Mouse (Mus musculus): ENCODE results near the gene Peak1. TPM values are rescaled to one million over a fixed set of nuclear protein-coding genes. Genes with fewer than 3 reads are reported as not detected.
A peak's percentile ranks its signal among the peaks of the same experiment; 100 is the strongest.

Peak1 gene
- polyA plus RNA-seq, 1 experiment from 2014 or later: 2.6 TPM

DNA sequence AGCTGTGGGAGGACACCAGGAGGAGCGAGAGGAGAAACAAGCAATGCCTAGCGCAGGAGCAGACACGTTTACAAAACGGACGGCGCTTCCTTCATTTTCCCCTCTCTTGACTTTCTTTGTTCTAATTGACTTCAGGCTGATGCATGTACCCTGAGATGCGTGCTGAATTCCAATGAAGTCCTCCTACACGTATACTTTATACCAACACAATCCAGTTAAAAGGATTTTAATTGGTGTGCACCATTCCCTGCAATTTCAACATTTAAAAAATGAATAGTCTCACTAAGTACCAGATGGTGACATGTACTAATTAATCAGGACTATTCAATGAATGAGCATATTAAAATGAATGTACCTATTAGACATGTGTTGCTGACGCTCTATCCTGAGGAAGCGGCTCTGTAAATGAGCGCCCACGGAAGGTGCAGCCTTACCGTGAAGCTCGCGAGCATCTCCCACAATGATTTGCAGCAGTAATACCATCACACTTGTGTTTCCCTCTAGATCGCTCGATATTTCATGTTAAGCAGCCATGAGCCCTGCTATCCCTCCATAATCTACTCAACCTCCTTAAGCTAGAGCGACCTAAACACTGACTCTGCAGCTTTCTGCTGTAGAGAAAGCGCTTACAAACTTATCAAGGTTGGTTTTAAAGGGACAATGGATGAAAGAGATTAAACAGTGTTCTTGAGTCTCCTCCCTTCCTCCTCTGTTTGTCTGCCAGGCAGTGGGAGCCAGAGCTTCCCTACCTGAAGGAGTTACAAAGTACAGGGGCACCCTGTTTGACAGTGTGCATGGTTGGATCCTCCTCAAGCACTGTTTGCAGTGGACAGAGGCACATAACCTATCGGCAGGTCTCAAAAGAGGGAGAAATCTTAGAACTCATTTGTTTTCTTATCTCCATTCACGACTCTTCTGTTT, 146.3 kb downstream of the Peak1 start:
- no peak overlapping the region for H3K4me2 ChIP-seq (ENCODE audit: low read depth, low read length)
- no peak overlapping the region for H3K4me3 ChIP-seq (ENCODE audit: low read depth, low read length)
- TF ChIP-seq EP300 (IDR thresholded peaks at IDR 0.05; ENCODE audit: low read depth) (no peak), CTCF (IDR thresholded peaks at IDR 0.05; ENCODE audit: low read depth) (no peak)
- WGBS (ENCODE audit: insufficient replicate concordance): 79% methylated on average over 21 of the region's 21 CpGs
- H3K4me1 ChIP-seq (ENCODE audit: insufficient read depth): no peaks in the 10 kb centered on the region
- H3K9me3 ChIP-seq (ENCODE audit: low read length): no peaks in the 10 kb centered on the region
- ATAC-seq (no peak), DNase-seq (no peak)
- no peak overlapping the region for H3K27ac ChIP-seq (ENCODE audit: low read depth)
- no peaks in the 10 kb centered on the region for H3K27me3 ChIP-seq (ENCODE audit: insufficient read depth, low read length)
- H3K9ac ChIP-seq (replicated peaks): no peak overlapping the region
- no peaks in the 10 kb centered on the region for H3K36me3 ChIP-seq (replicated peaks; ENCODE audit: insufficient read depth, low read length)

DNA sequence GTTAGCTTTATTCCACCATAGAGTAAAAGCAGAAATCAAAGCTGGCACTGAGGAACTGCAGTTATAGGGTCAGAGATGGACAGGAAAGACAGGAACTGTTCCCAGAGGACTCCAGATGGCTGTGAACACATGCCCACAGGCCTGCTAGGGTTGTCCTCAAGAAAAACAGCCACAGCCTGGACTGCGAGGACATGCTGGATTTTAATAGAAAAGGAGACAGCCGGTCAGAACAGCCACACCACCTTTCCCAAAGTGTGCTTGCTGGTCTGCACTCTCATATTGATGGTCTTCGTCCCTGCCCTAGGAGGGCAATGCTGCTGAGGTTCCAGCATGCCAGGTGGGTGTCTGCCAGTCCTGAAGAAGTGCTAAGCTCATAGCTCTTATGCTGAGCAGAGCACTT, 148.8 kb downstream of the Peak1 start:
- DNase-seq: no peak
- no peaks in the 10 kb centered on the region for H3K27me3 ChIP-seq (ENCODE audit: insufficient read depth, low read length)
- no peak overlapping the region for H3K27ac ChIP-seq (ENCODE audit: low read depth)
- H3K9me3 ChIP-seq (ENCODE audit: low read length): no peaks in the 10 kb centered on the region
- no peak for TF ChIP-seq EP300 (IDR thresholded peaks at IDR 0.05; ENCODE audit: low read depth)
- no peak for TF ChIP-seq CTCF (IDR thresholded peaks at IDR 0.05; ENCODE audit: low read depth)
- no peak for ATAC-seq
- H3K4me2 ChIP-seq (ENCODE audit: low read depth, low read length): no peak overlapping the region
- H3K9ac ChIP-seq (replicated peaks): no peak overlapping the region
- no peaks in the 10 kb centered on the region for H3K36me3 ChIP-seq (replicated peaks; ENCODE audit: insufficient read depth, low read length)
- no peak overlapping the region for H3K4me3 ChIP-seq (ENCODE audit: low read depth, low read length)
- WGBS (ENCODE audit: insufficient replicate concordance): 79% methylated on average over 3 of the region's 3 CpGs
- peaks cover 3% of the 10 kb centered on the region for H3K4me1 ChIP-seq (ENCODE audit: insufficient read depth)

DNA sequence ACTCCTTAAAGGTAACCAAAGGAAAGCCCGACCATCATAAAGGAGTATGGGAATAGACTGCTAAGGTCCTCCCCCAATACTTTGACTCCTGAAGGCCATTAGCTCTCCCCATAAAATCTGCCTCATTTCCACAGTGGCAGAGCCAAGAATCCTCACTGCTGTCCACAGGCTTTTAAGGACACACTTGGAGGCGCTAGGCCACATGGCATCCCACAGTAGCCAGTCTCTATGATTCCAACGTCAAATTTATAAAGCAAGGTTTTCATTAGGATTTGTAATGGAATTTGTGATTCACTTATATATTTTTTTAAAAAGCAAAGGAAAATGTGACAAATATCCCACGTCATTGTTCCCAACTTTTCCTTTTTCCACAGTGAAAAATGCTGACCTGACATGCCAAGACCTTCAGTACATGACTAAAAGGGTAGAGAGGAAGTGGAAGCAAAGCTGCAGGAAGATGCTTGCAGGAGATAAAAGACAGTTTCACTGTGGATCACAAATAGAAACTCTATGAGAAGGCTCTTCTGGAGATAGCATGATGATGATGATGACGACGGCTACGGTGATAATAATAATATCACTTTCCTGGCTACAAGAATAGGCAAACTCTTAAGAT, 151.6 kb downstream of the Peak1 start:
- no peaks in the 10 kb centered on the region for H3K9me3 ChIP-seq (ENCODE audit: low read length)
- no peaks in the 10 kb centered on the region for H3K36me3 ChIP-seq (replicated peaks; ENCODE audit: insufficient read depth, low read length)
- ATAC-seq (no peak), DNase-seq (no peak)
- H3K4me2 ChIP-seq (ENCODE audit: low read depth, low read length): no peak overlapping the region
- no peak for TF ChIP-seq CTCF (IDR thresholded peaks at IDR 0.05; ENCODE audit: low read depth)
- peak; percentile 65; the same call in 1 of the 2 replicates for TF ChIP-seq EP300 (IDR thresholded peaks at IDR 0.05; ENCODE audit: low read depth)
- H3K9ac ChIP-seq (replicated peaks): no peak overlapping the region
- peaks cover 3% of the 10 kb centered on the region for H3K4me1 ChIP-seq (ENCODE audit: insufficient read depth)
- no peak overlapping the region for H3K4me3 ChIP-seq (ENCODE audit: low read depth, low read length)
- 60% methylated on average over 7 of the region's 7 CpGs for WGBS (ENCODE audit: insufficient replicate concordance)
- H3K27me3 ChIP-seq (ENCODE audit: insufficient read depth, low read length): no peaks in the 10 kb centered on the region
- H3K27ac ChIP-seq (ENCODE audit: low read depth): peak overlapping the region; percentile 44

DNA sequence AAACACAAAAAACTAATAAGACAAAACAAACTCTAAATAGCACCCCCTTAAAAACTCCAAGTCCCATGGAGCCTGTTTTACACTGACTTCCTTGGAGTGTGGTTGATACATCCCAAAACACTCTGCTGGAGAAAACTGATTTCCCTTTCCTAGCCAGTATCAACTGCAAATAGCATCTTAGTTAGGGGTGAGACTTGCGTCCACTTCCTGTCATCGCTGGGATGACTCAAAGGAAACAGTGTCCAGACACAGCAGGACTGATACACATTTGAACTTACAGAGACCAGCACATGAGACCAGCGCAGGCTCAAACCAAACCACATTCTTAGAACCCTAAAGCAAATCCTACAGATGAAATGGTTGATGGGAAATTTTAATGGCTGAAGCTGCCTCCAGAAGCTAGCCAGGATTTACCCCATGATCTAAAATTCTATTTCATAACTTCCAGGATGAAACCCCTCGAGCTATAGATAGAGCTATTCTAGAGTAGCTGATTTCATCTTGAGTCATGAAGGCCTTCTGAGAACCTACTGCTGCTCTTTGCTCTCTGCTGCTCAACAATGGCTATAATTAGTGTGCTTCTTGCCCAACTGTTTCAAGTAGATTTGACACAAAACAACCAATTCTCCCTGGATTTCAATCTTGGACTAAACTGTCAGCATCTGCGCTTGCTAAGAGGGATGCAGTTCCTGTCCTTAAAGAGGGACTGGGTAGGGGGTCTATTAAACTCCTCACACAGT, 152.2 kb downstream of the Peak1 start:
- DNase-seq (no peak), ATAC-seq (peak; percentile 33; the same call in 1 of the 2 replicates)
- WGBS (ENCODE audit: insufficient replicate concordance): 60% methylated on average over 5 of the region's 5 CpGs

DNA sequence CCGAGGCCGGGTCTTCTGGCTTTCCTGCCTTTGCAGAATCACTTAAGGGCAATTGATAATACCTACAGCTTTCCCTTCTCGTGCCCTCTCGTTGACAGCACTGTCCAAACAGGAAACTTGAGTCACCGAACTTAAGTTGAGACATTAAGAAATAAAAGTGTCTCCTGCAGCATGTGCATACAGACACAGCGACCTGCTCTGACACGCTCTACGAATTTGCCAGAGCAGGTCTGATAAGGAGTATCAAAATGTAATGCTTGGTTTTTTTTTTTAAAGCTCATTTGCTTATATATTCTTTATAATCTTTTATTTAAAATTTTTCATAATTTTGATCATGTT, 152.9 kb downstream of the Peak1 start:
- DNase-seq (no peak), ATAC-seq (peak; percentile 17; the same call in 1 of the 2 replicates)
- no peaks in the 10 kb centered on the region for H3K27me3 ChIP-seq (ENCODE audit: insufficient read depth, low read length)
- TF ChIP-seq EP300 (IDR thresholded peaks at IDR 0.05; ENCODE audit: low read depth) (no peak), CTCF (IDR thresholded peaks at IDR 0.05; ENCODE audit: low read depth) (no peak)
- peaks cover 3% of the 10 kb centered on the region for H3K4me1 ChIP-seq (ENCODE audit: insufficient read depth)
- H3K27ac ChIP-seq (ENCODE audit: low read depth): no peak overlapping the region
- 32% methylated on average over 8 of the region's 8 CpGs for WGBS (ENCODE audit: insufficient replicate concordance)
- H3K36me3 ChIP-seq (replicated peaks; ENCODE audit: insufficient read depth, low read length): no peaks in the 10 kb centered on the region
- peaks cover 6% of the 10 kb centered on the region for H3K9me3 ChIP-seq (ENCODE audit: low read length)
- no peak overlapping the region for H3K4me3 ChIP-seq (ENCODE audit: low read depth, low read length)
- no peak overlapping the region for H3K9ac ChIP-seq (replicated peaks)
- H3K4me2 ChIP-seq (ENCODE audit: low read depth, low read length): no peak overlapping the region

More for the DNA sequence above, 152.2 kb downstream of the Peak1 start:
- no peak for TF ChIP-seq EP300 (IDR thresholded peaks at IDR 0.05; ENCODE audit: low read depth)
- TF ChIP-seq CTCF (IDR thresholded peaks at IDR 0.05; ENCODE audit: low read depth): no peak
- no peak overlapping the region for H3K4me3 ChIP-seq (ENCODE audit: low read depth, low read length)
- H3K4me1 ChIP-seq (ENCODE audit: insufficient read depth): peaks cover 3% of the 10 kb centered on the region
- no peaks in the 10 kb centered on the region for H3K27me3 ChIP-seq (ENCODE audit: insufficient read depth, low read length)
- no peaks in the 10 kb centered on the region for H3K36me3 ChIP-seq (replicated peaks; ENCODE audit: insufficient read depth, low read length)
- peaks cover under 1% of the 10 kb centered on the region for H3K9me3 ChIP-seq (ENCODE audit: low read length)
- no peak overlapping the region for H3K4me2 ChIP-seq (ENCODE audit: low read depth, low read length)
- peak overlapping the region; percentile 44 for H3K27ac ChIP-seq (ENCODE audit: low read depth)
- H3K9ac ChIP-seq (replicated peaks): no peak overlapping the region

Measured in liver, postnatal 0 days (tissue).